Mouse (Mus musculus) ES-E14 (cell line): ENCODE results near the gene Gm10251.
"Not testable (repeated sequence)": the region's sequence is repeated elsewhere in the genome, so short reads cannot be mapped to it uniquely, and the experiment has no call there.

ENCODE experiments used
- HCFC1 ChIP-seq: IDR thresholded peaks from 2 replicates; pipeline ENCODE4 v1.6.1; 2012; ENCODE audit warnings: low read length, inconsistent platforms, borderline replicate concordance; ENCODE audit not compliant: insufficient read depth
- MAFK ChIP-seq: IDR thresholded peaks from 2 replicates; pipeline ENCODE4 v1.6.1; 2014; ENCODE audit warnings: mild to moderate bottlenecking, low read depth, low read length, inconsistent platforms; ENCODE audit not compliant: insufficient read depth
- ZC3H11A ChIP-seq: IDR thresholded peaks from 2 replicates; pipeline ENCODE4 v1.6.1; 2012; ENCODE audit warnings: low read depth, mild to moderate bottlenecking, inconsistent platforms, low read length, borderline replicate concordance

DNA sequence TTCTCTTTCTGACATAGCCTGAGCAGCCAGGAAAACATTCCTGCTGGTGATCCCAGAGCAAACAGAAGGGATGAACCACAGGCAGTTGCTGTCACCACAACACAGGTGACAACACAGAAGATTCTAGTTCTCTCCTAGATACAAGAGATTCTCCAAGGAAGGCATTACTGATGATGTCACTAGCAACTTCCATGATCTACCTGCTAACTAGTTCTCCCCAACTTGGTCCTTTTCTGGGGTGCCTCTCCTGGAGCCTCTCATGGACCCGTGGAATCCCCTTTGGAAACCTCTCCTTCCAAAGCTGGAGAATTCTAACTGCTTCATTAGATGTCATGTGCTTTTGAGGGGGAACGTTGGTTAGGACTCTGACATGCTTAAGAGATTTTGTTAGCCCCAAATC lies 61.7 kb downstream of the Gm10251 start, which contains the start of gene Gm3460:
- not testable (repeated sequence) for TF ChIP-seq ZC3H11A, MAFK, HCFC1
